Mouse (Mus musculus) lung, embryonic 14.5 days (tissue): ENCODE results near the gene Cabp2. TPM values are rescaled to one million over a fixed set of nuclear protein-coding genes. Genes with fewer than 3 reads are reported as not detected.
"Not testable (repeated sequence)": the region's sequence is repeated elsewhere in the genome, so short reads cannot be mapped to it uniquely, and the experiment has no call there.

Source experiments
- ATAC-seq: fragments of 200-750 bp; cut with Nextera tagmentation; 2 replicates; pipeline ENCODE4 v1.8.0; 2017; ENCODE audit warnings: mild to moderate bottlenecking, moderate TSS enrichment, moderate library complexity; ENCODE audit not compliant: insufficient read depth
- DNase-seq: peaks from one replicate; pipeline ENCODE4 v3.0.0-alpha.2; 2015
- H3K27ac ChIP-seq: fragments of 300-500 bp; sonication (generic); 2 replicates; pipeline ENCODE4 v1.5.1; 2014; ENCODE audit warnings: low read depth, mild to moderate bottlenecking, moderate library complexity
- H3K27me3 ChIP-seq: fragments of 300-500 bp; sonication (generic); 2 replicates; pipeline ENCODE4 v1.6.1; 2014; ENCODE audit warnings: low read length, control low read depth; ENCODE audit not compliant: insufficient read depth
- H3K36me3 ChIP-seq: fragments of 300-500 bp; sonication (generic); 2 replicates; pipeline ENCODE4 v1.6.1; 2014; ENCODE audit warnings: control low read depth; ENCODE audit not compliant: insufficient read depth
- H3K4me1 ChIP-seq: fragments of 300-500 bp; sonication (generic); 2 replicates; pipeline ENCODE4 v1.6.1; 2014; ENCODE audit warnings: antibody characterized with exemption, control low read depth; ENCODE audit not compliant: insufficient read depth
- H3K4me2 ChIP-seq: fragments of 300-500 bp; sonication (generic); 2 replicates; pipeline ENCODE4 v1.6.1; 2014; ENCODE audit warnings: mild to moderate bottlenecking
- H3K4me3 ChIP-seq: fragments of 300-500 bp; sonication (generic); 2 replicates; pipeline ENCODE4 v1.5.1; 2014; ENCODE audit warnings: low read depth, low read length
- H3K9ac ChIP-seq: fragments of 300-500 bp; sonication (generic); 2 replicates; pipeline ENCODE4 v1.6.1; 2014
- H3K9me3 ChIP-seq: fragments of 300-500 bp; sonication (generic); 2 replicates; pipeline ENCODE4 v1.6.1; 2016; ENCODE audit warnings: low read depth, low read length, control low read depth
- CTCF ChIP-seq: IDR thresholded peaks from 2 replicates; pipeline ENCODE4 v1.5.1; 2016; ENCODE audit warnings: antibody characterized with exemption, low read depth
- WGBS: fragments of 180-500 bp; shearing (Covaris S2); extraction: QIAGEN DNeasy Blood & Tissue Kit; methylation state at CpG from one replicate; pipeline ENCODE4 v1.1.7; 2014; 5-methylcytosine and 5-hydroxymethylcytosine counted together
- polyA plus RNA-seq: library from polyadenylated mRNA; unstranded; fragments of >200 nt; fragmentation: Nextera tagmentation; extraction: Ambion mirVana; gene quantifications from 2 replicates; pipeline ENCODE4 v1.2.1, GENCODE M21; 2014

Cabp2 gene
- polyA plus RNA-seq, 1 experiment from 2014 or later: not detected

DNA sequence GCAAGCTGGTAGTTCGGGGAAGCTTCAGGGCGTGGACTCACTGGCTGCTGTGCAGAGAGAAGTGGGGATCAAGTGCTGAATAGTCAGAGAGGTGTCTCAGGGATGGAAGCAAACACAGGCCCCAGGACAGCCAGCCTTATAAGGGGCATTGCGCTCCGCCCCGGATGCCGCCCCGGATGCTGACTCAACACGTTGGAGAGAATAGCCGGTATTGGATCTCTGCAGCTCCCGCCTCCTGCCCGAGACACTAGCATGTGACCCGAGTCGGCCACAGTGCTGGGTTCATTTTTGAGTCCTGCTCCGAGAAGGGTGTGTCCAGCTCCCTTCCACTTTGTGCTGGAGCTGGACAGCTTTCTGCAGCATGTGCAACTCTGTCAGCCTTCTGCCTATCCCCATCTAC, 39.3 kb upstream of the Cabp2 start:
- Histone ChIP-seq H3K9me3 (no peaks in the 10 kb centered on the region), H3K9ac (no peak overlapping the region), H3K4me3 (no peak overlapping the region), H3K4me1 (peaks cover 11% of the 10 kb centered on the region; the same call in 1 of the 2 replicates), H3K4me2 (no peak overlapping the region), H3K27me3 (no peaks in the 10 kb centered on the region), H3K36me3 (no peaks in the 10 kb centered on the region), H3K27ac (no peak overlapping the region)
- TF ChIP-seq CTCF: no peak
- DNase-seq: peak; percentile 24
- ATAC-seq: no peak
- 60% methylated on average over 14 of the region's 14 CpGs for WGBS

DNA sequence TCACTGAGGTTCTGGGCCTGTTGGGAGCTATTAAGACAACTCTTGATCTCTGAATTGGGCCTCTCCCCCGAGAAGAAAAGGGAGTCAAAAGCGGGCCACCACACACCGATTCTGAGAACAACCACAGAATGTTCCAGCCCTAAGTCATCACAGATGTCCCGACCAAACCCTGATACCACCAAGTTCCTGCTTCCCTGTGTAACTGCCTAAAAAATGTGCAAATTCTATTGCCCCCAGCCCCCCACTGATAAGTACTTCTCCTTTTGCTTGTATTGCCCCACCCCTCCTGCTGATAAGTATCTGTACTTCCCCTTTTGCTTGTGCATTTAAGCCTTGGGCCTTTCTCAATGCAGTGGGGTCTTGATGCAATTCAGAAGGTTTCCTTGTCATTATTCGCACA, 37.3 kb upstream of the Cabp2 start:
- 88% methylated on average over 5 of the region's 5 CpGs for WGBS
- not testable (repeated sequence) for H3K4me1 ChIP-seq, H3K9ac ChIP-seq, H3K4me3 ChIP-seq, H3K27me3 ChIP-seq, H3K4me2 ChIP-seq, H3K9me3 ChIP-seq, DNase-seq, H3K36me3 ChIP-seq, ATAC-seq, H3K27ac ChIP-seq

DNA sequence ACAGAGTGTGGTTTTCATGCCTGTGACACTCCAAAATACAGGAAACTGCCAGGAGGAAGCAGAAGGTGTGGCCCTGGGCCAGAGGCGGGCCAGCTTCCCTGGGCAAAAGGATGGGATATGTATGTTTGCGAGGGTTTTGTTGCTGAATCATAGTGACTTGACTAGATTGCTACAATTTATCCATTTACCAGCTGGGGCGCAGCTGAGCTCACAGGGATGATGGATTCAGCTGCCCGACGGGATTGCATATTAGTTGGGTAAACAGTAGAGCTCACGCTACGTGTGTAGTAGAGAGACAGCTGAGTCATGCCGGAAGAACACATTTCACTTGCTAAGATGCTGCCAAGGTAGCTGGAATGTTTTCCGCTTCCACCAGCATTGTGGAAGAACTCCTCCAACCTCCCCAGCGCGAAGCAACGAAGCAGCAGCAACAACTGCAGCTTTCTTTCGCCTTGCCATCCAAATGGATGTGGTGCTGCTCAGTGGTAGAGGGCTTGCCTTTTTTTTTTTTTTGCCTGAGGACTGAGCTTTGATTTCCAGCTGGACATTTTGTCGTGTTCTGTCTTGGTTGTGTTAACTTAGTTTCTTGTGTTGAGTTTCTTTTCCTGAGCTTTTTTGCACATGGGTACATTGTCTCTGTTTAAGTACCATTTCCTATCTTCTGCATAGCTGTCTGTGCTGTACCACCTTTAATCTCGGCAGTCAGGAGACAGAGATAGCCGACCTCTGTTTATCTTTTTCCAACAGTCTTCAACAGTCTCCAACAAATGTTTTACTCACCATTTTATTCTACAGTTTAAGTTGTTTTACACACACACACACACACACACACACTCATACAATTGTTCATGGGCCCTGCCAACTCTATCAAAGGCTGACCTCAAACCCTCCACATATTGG, 35.2 kb upstream of the Cabp2 start, which contains the start of gene Gstp2:
Gene Gstp2 (minus strand): TSS at position 58 of the 900 bp plus-strand sequence.
- Histone ChIP-seq H3K4me2 (peak within 1 kb of the TSS; percentile 51), H3K4me3 (peak within 1 kb of the TSS; percentile 4; the same call in 1 of the 2 replicates), H3K27ac (peak within 1 kb of the TSS; percentile 54; the same call in 1 of the 2 replicates), H3K9ac (no peak within 1 kb of the TSS), H3K36me3 (no peaks in the 10 kb centered on the region), H3K9me3 (no peaks in the 10 kb centered on the region), H3K4me1 (peaks cover 7% of the 10 kb centered on the region; the same call in 1 of the 2 replicates), H3K27me3 (no peaks in the 10 kb centered on the region)
- ATAC-seq: peak; percentile 82
- 27% methylated on average over 16 of the region's 16 CpGs for WGBS
- TF ChIP-seq CTCF: peak; percentile 57
- DNase-seq: peak; percentile 89

DNA sequence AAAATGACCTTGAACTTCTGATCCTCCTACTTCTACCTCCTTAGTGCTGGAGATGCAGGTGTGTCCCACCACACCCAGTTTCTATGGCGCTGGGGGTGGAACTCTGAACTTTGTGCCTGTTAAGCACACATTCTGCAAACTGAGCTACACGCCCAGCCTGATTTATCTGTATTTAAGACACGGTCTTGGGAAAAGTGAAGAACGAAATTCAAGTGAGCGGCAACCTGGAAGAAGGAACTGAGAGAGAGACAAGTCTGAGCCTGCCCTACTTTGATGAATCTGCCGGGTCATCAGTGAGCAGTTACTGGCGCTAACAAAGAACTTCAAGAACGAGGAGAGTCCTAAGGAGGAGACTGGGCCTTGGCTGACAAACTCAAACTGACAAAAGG, 34.5 kb upstream of the Cabp2 start:
- 0 out of 2 replicates have a peak overlapping the region, but pooled peaks have one; percentile 3 for H3K27ac ChIP-seq
- 71% methylated on average over 8 of the region's 8 CpGs for WGBS

DNA sequence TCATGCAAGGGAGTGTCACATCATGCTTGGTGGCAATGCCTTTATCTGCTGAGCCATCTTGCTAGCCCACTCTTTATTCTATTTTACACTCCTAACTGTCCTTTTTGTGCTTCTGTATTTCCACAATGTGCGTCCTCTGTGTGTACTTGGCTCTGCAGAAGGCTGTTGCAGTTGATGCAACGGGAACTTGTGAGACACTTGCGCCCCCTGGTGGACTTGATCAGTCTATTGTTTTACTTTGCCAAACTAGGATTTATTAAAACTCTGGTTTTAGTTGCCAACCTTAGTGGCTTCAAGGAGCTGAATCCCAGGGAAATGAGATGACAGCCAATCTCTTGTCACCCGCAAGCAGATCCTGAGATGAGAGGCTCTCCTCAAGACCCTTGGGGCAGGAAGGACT, 33.5 kb upstream of the Cabp2 start:
- no peaks in the 10 kb centered on the region for H3K9me3 ChIP-seq
- H3K4me3 ChIP-seq: no peak overlapping the region
- H3K4me1 ChIP-seq: peaks cover 7% of the 10 kb centered on the region; the same call in 1 of the 2 replicates
- H3K27ac ChIP-seq: no peak overlapping the region
- WGBS: 13% methylated on average over 4 of the region's 4 CpGs
- ATAC-seq (no peak), DNase-seq (peak; percentile 94)
- no peaks in the 10 kb centered on the region for H3K36me3 ChIP-seq
- H3K9ac ChIP-seq: no peak overlapping the region
- no peak overlapping the region for H3K4me2 ChIP-seq
- no peaks in the 10 kb centered on the region for H3K27me3 ChIP-seq
- TF ChIP-seq CTCF: peak; percentile 84

More for the DNA sequence above, 34.5 kb upstream of the Cabp2 start:
- Histone ChIP-seq H3K27me3 (no peaks in the 10 kb centered on the region), H3K9me3 (no peaks in the 10 kb centered on the region), H3K4me2 (no peak overlapping the region), H3K9ac (no peak overlapping the region), H3K4me1 (peaks cover 7% of the 10 kb centered on the region; the same call in 1 of the 2 replicates), H3K36me3 (no peaks in the 10 kb centered on the region), H3K4me3 (no peak overlapping the region)
- TF ChIP-seq CTCF: no peak
- DNase-seq (no peak), ATAC-seq (no peak)

DNA sequence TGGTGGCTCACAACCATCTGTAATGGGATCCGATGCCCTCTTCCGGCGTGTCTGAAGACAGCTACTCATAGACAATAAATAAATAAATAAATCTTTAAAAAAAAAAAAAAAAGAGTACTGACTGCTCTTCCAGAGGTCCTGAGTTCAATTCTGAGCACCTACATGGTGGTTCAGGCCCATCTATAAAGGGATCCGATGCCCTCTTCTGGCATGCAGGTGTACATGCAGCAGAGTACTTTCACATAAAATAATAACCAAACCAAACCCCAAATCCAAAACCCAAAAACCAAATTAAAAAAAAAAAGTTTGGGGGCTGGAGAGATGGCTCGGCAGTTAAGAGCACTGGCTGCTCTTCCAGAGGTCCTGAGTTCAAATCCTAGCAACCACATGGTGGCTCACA, 32.3 kb upstream of the Cabp2 start:
- WGBS: 72% methylated on average over 5 of the region's 5 CpGs
- ATAC-seq: not testable (repeated sequence)

DNA sequence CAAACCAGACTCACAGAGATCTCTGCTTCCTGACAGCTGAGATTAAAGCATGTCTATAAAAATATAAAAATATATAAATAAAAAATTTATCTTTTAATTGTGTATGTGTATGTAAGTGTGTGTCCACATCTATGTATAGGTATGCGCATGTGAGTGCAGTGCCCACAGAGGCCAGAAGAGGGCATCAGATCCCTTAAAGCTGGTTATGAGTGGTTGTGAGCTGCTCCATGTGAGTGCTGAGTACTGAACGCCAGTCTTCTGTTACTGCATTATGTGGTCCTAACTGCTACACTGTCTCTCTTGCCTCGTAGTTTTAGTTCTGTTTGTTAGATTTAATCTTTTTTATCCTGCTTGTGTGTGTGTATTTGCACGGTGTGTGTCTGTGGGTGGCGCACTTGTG, 30.4 kb upstream of the Cabp2 start:
- 94% methylated on average over 5 of the region's 5 CpGs for WGBS
- DNase-seq (no peak), ATAC-seq (no peak)
- Histone ChIP-seq H3K9me3 (no peaks in the 10 kb centered on the region), H3K4me1 (peaks cover 3% of the 10 kb centered on the region; the same call in 1 of the 2 replicates), H3K27me3 (no peaks in the 10 kb centered on the region), H3K9ac (no peak overlapping the region), H3K4me2 (no peak overlapping the region), H3K27ac (no peak overlapping the region), H3K36me3 (no peaks in the 10 kb centered on the region), H3K4me3 (no peak overlapping the region)
- TF ChIP-seq CTCF: no peak; the same call in 1 of the 2 replicates

More for the DNA sequence above, 32.3 kb upstream of the Cabp2 start:
- not testable (repeated sequence) for H3K9ac ChIP-seq, H3K4me2 ChIP-seq, H3K36me3 ChIP-seq, DNase-seq, H3K4me3 ChIP-seq, H3K27ac ChIP-seq, H3K27me3 ChIP-seq, H3K9me3 ChIP-seq, H3K4me1 ChIP-seq
